Mouse (Mus musculus) limb, embryonic 10.5 days (tissue): ENCODE results near the gene Ctla2b. TPM values are rescaled to one million over a fixed set of nuclear protein-coding genes. Genes with fewer than 3 reads are reported as not detected.
"Not testable (repeated sequence)": the region's sequence is repeated elsewhere in the genome, so short reads cannot be mapped to it uniquely, and the experiment has no call there.

ENCODE experiments used
- DNase-seq: peaks from one replicate; pipeline ENCODE4 v3.0.0-alpha.2; 2017; ENCODE audit warnings: low spot score
- H3K27ac ChIP-seq: fragments of 300-500 bp; sonication (generic); 2 replicates; pipeline ENCODE4 v1.5.1; 2016; ENCODE audit warnings: mild to moderate bottlenecking
- H3K27me3 ChIP-seq: fragments of 300-500 bp; sonication (generic); 2 replicates; pipeline ENCODE4 v1.6.1; 2016; ENCODE audit warnings: low read depth, mild to moderate bottlenecking; ENCODE audit not compliant: poor library complexity, severe bottlenecking
- H3K36me3 ChIP-seq: fragments of 300-500 bp; sonication (generic); 2 replicates; pipeline ENCODE4 v1.6.1; 2016; ENCODE audit warnings: mild to moderate bottlenecking, moderate library complexity
- H3K4me1 ChIP-seq: fragments of 300-500 bp; sonication (generic); 2 replicates; pipeline ENCODE4 v1.6.1; 2016
- H3K4me3 ChIP-seq: fragments of 300-500 bp; sonication (generic); 2 replicates; pipeline ENCODE4 v1.5.1; 2016; ENCODE audit warnings: mild to moderate bottlenecking, moderate library complexity
- H3K9me3 ChIP-seq: fragments of 300-500 bp; sonication (generic); replicated peaks from 2 replicates; pipeline ENCODE4 v1.6.1; 2016; ENCODE audit warnings: mild to moderate bottlenecking
- WGBS: fragments of 180-500 bp; shearing (Covaris S2); methylation state at CpG from one replicate; pipeline ENCODE4 v1.1.7; 2016; 5-methylcytosine and 5-hydroxymethylcytosine counted together
- polyA plus RNA-seq: library from polyadenylated mRNA; unstranded; fragments of >200 nt; fragmentation: Nextera tagmentation; extraction: Ambion mirVana; gene quantifications from 2 replicates; pipeline ENCODE4 v1.2.1, GENCODE M21; 2016

The Ctla2b gene
- polyA plus RNA-seq: 1.3 and 1.7 TPM in 2 replicates

DNA sequence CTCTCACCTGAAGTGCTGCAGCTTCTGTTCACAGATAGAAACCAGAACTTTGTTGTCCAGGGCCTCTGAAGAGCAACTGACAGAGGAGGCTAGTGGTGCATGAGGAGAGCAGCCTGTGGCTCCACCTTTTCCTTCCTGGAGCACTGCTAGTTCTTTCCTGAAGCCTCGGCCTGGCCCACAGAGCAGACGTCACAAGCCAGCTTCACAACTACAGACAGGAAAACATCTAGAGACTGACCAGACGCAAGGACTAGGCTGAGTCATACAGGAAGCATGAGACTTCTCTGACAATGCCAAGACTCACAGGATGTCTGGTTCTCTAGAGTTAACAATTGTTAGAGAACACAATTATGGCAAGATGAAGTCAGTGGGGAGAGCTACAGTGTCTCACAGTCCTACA lies at the start of gene Ctla2b:
Gene Ctla2b, minus strand, starts transcription at position 120 of the 400 bp plus-strand sequence.
- Histone ChIP-seq H3K9me3 (no peaks in the 10 kb centered on the region), H3K36me3 (no peaks in the 10 kb centered on the region), H3K27ac (no peak within 1 kb of the TSS), H3K27me3 (no peaks in the 10 kb centered on the region), H3K4me3 (no peak within 1 kb of the TSS), H3K4me1 (no peaks in the 10 kb centered on the region)
- 89% methylated on average over 3 of the region's 3 CpGs for WGBS
- no peak for DNase-seq

DNA sequence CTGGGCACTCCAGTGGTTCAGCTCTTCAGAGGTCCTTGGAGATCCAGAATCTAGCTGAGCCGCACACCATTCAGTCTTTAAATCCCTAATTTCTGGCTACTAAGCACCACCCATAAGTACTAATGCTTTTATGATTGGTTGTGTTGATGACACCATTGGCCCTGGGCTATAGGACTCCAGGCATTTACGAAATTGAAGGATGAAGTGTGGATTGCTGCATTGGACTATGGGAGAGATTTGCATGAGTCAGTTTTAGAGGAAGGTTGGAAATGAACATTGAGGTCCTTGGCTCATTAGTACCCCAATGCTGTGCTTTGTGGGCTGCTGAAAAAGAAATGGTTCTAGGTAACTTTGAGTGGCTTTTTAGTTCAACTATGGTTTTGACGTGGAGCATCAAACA lies 44.6 kb upstream of the Ctla2b start, which contains the start of gene Tpbpa:
Gene Tpbpa, minus strand, starts transcription at position 101 of the 400 bp plus-strand sequence.
- H3K27me3 ChIP-seq, H3K4me3 ChIP-seq, H3K9me3 ChIP-seq, DNase-seq, H3K36me3 ChIP-seq, H3K4me1 ChIP-seq, H3K27ac ChIP-seq: not testable (repeated sequence)
- 83% methylated on average over 3 of the region's 3 CpGs for WGBS

DNA sequence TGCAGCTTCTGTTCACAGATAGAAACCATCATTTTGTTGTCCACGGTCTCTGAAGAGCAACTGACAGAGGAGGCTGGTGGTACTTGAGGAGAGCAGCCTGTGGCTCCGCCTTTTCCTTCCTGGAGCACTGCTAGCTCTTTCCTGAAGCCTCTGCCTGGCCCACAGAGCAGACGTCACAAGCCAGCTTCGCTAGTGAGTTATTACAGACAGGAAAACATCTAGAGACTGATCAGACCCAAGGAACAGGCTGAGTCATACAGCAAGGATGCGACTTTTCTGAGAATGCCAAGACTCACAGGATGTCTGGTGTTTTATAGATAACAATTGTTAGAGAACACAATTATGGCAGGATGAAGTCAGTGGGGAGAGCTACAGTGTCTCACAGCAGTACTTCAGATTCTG lies 39.3 kb upstream of the Ctla2b start, which contains the start of the genes Gm49391 and Ctla2a:
Gene Gm49391, minus strand, starts transcription at position 72 of the 402 bp plus-strand sequence.
Gene Ctla2a, minus strand, starts transcription at position 126 of the 402 bp plus-strand sequence.
- no peak within 1 kb of the TSS for H3K4me3 ChIP-seq
- no peaks in the 10 kb centered on the region for H3K4me1 ChIP-seq
- H3K36me3 ChIP-seq: no peaks in the 10 kb centered on the region
- DNase-seq: no peak
- H3K27me3 ChIP-seq: no peaks in the 10 kb centered on the region
- H3K27ac ChIP-seq: no peak within 1 kb of the TSS
- WGBS: 72% methylated on average over 5 of the region's 5 CpGs
- no peaks in the 10 kb centered on the region for H3K9me3 ChIP-seq

DNA sequence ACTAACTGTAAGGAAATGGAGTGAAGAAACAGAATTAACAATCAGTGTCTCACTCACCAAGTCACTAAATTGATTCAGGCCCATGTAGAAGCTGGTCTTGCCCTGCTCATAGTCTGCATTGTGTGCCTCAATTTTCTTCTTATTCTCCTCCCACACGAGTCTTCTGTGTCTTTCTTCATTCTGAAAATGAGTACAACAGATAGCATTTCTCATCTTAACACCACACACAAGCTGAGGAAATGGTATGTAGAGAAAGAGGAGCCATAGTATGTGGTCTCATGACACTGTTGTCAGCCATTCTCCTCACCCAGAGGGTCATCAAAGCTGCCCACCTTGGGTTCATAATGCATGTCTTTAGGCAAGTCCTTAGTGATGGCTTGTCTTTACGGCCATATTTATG lies 38.2 kb upstream of the Ctla2b start, which contains the start of gene Gm49393:
Gene Gm49393, minus strand, starts transcription at position 101 of the 400 bp plus-strand sequence.
- H3K4me3 ChIP-seq, H3K27ac ChIP-seq, H3K36me3 ChIP-seq, H3K4me1 ChIP-seq, H3K27me3 ChIP-seq, H3K9me3 ChIP-seq, DNase-seq: not testable (repeated sequence)
- 82% methylated on average over 2 of the region's 2 CpGs for WGBS

DNA sequence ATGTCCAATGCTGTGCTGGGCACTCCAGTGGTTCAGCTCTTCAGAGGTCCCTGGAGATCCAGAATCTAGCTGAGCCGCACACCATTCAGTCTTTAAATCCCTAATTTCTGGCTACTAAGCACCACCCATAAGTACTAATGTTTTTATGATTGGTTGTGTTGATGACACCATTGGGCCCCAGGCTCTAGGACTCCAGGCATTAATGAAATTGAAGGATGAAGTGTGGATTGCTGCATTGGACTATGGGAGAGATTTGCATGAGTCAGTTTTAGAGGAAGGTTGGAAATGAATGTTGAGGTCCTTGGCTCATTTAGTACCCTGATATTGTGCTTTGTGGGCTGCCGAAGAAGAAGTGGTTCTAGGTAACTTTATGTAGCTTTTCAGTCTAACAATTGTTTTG lies 7.5 kb upstream of the Ctla2b start, which contains the start of gene Tpbpb:
Gene Tpbpb, minus strand, starts transcription at position 101 of the 400 bp plus-strand sequence.
- WGBS: 93% methylated on average over 2 of the region's 2 CpGs
- H3K4me3 ChIP-seq, DNase-seq, H3K27ac ChIP-seq, H3K36me3 ChIP-seq, H3K4me1 ChIP-seq, H3K9me3 ChIP-seq, H3K27me3 ChIP-seq: not testable (repeated sequence)

DNA sequence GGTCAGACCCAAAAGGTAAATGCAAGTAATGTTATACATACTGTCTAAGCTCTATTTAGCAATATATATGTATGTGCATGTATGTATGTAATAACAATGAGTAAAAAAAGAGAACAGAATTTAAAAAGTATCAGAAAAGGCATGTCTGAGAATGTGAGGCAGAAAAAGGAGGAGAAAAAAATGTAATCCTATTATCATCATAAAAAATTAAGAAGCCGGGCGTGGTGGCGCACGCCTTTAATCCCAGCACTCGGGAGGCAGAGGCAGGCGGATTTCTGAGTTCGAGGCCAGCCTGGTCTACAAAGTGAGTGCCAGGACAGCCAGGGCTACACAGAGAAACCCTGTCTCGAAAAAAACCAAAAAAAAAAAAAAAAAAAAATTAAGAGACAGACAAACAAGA lies 453 bp downstream of the Ctla2b start, which contains the start of gene Gm49392:
Gene Gm49392, minus strand, starts transcription at position 101 of the 400 bp plus-strand sequence.
- not testable (repeated sequence) for H3K27ac ChIP-seq, H3K36me3 ChIP-seq, H3K27me3 ChIP-seq, DNase-seq, H3K4me1 ChIP-seq, H3K9me3 ChIP-seq, H3K4me3 ChIP-seq
- WGBS: 93% methylated on average over 8 of the region's 8 CpGs

DNA sequence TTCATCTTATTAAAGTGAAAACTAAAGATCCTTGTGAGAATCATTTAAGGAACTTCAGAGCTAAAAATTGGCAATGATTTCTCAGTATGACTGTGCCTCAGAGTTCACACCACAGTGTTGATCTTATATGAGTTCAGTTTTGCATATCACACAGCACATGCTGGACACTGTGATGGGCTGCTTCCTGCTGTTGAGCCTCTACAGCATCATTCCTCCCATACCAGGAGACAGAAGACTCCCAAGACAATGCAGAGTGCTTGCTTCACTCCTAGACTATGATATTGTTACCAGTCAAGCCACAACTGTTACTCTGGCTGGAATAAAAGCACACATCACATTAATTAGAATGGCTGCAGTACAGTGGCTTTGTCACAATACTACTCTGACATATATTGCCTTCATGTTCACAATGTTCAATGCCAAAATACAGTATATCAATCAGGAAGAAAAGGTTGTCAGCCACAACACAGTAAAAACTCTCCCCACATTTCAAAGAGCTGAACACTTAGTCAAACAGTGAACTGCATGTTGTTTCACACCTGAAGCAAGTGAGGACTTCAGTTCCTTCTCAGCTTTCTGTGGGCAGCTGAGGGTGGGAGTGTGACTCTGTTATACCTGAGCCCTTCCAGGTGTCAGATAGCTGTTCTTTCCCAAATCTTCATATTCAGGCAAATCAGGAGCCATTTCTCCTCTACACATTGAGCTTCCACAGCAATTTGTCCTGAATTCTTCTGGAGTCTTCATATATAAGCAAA lies 1.7 kb downstream of the Ctla2b start:
- Histone ChIP-seq H3K36me3 (no peaks in the 10 kb centered on the region), H3K27me3 (no peaks in the 10 kb centered on the region), H3K4me3 (no peak overlapping the region), H3K4me1 (no peaks in the 10 kb centered on the region), H3K27ac (no peak overlapping the region), H3K9me3 (no peaks in the 10 kb centered on the region)
- DNase-seq: no peak

DNA sequence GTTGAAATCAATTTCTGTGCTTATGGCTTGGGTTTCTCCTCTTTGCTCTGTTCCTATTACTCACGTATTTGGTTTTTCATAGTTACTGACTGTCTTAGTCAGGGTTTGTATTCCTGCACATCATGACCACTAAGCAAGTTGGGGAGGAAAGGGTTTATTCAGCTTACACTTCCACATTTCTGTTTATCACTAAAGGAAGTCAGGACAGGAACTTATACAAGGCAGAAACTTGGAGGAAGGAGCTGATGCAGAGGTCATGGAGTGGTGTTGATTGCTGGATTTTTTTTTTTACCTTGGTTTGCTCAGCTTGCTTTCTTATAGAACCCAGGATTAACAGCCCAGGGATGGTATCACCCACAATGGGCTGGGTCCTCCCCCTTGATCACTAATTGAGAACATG lies 4.9 kb downstream of the Ctla2b start:
- no peak overlapping the region for H3K27ac ChIP-seq
- H3K27me3 ChIP-seq: no peaks in the 10 kb centered on the region
- WGBS: 82% methylated on average over 1 of the region's 1 CpGs
- H3K9me3 ChIP-seq: no peaks in the 10 kb centered on the region
- no peak overlapping the region for H3K4me3 ChIP-seq
- H3K4me1 ChIP-seq: no peaks in the 10 kb centered on the region
- no peaks in the 10 kb centered on the region for H3K36me3 ChIP-seq
- DNase-seq: no peak

DNA sequence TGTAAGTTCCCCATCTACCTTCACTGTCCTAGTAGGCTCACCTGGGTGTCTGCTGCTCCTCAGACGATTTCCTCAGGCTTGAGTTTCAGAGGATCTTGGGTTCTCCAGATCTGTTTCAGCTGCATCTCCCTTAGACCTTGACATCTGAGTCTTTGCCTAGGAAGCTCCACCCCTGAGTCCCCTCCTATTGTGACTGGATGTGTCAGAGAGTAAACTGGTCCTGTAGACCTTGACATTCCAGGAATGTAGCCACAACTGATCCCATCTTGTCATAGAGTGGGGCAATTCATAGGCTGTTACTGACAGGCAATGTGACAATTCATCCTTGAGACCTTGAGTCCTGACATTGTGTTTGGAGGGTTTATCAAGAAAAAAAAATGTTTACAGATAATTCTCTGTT lies 33.0 kb downstream of the Ctla2b start, which contains the start of gene 4930486L24Rik:
Gene 4930486L24Rik, minus strand, starts transcription at position 195 of the 400 bp plus-strand sequence.
- no peaks in the 10 kb centered on the region for H3K36me3 ChIP-seq
- H3K9me3 ChIP-seq: no peaks in the 10 kb centered on the region
- no peak within 1 kb of the TSS for H3K4me3 ChIP-seq
- WGBS: 70% methylated on average over 1 of the region's 1 CpGs
- no peak within 1 kb of the TSS for H3K27ac ChIP-seq
- H3K4me1 ChIP-seq: no peaks in the 10 kb centered on the region
- no peaks in the 10 kb centered on the region for H3K27me3 ChIP-seq
- DNase-seq: no peak

DNA sequence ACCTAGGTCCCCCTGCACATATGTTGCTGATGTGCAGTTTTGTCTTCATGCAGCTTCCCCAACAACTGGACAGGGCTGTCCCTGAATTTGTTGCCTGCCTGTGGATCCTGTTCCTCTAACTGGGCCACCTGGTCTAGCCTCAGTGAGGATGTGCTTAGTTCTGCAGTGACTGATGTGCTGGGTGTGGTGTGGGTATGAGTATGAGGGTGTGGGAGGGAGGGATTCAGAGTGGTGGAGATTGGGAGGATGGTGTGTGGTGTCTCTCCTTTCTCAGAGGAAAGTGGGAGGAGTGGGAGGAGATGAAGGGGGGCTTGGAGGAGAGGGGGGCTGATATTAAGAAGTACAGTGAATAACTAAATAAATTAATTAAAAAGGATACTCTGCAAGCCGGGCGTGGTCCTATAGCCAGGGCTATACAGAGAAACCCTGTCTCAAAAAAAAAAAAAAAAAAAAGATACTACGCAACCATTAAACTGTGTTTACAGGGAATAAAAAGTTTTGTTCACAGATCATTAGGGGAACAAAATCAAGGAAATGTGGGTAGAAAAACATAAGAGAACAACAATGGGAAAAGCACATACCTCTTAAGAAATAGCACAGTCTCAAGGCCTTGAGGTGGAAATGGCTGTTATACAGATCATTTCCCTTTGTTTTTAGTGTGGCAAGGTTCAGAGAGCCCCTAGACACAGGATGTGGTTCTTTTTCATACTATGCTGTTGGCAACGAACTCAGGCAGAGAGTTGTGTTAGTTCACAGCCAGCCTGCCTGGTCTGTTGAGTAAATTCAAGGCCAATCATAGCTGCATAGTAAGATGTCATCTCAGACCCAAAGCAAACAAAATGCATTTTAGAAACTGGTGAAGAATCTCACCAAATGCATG lies 48.8 kb downstream of the Ctla2b start:
- H3K9me3 ChIP-seq: no peaks in the 10 kb centered on the region
- no peaks in the 10 kb centered on the region for H3K36me3 ChIP-seq
- 85% methylated on average over 4 of the region's 4 CpGs for WGBS
- no peaks in the 10 kb centered on the region for H3K4me1 ChIP-seq
- no peaks in the 10 kb centered on the region for H3K27me3 ChIP-seq
- no peak overlapping the region for H3K27ac ChIP-seq
- no peak overlapping the region for H3K4me3 ChIP-seq
- no peak for DNase-seq
